Mouse (Mus musculus) myocyte (in vitro differentiated cells): ENCODE measurements at regions not wholly inside any gene's neighbourhood (a gene's known extent, or its start where the extent isn't known, plus 50 kb on each side); places are given as distances from the start of the nearest gene placed in this dataset.

ENCODE experiments used
- H3K27me3 ChIP-seq: one replicate; pipeline ENCODE4 v1.6.1; 2011; ENCODE audit not compliant: control insufficient read depth, insufficient read depth, insufficient read length
- H3K36me3 ChIP-seq: one replicate; pipeline ENCODE4 v1.6.1; 2011; ENCODE audit not compliant: control insufficient read depth, insufficient read depth
- H3K4me2 ChIP-seq: one replicate; pipeline ENCODE4 v1.6.1; 2011; ENCODE audit warnings: low read depth, control low read depth
- H3K4me3 ChIP-seq: one replicate; pipeline ENCODE4 v1.5.1; 2011; ENCODE audit warnings: mild to moderate bottlenecking, control low read depth, moderate library complexity
- H3K79me2 ChIP-seq: one replicate; pipeline ENCODE4 v1.6.1; 2011; ENCODE audit not compliant: control insufficient read depth, insufficient read depth
- H3ac ChIP-seq: one replicate; pipeline ENCODE4 v1.6.1; 2011; ENCODE audit not compliant: control insufficient read depth, insufficient read length
- CEBPB ChIP-seq: IDR thresholded peaks from 2 replicates; pipeline ENCODE4 v1.6.1; 2011; ENCODE audit warnings: mild to moderate bottlenecking, moderate library complexity; ENCODE audit not compliant: poor library complexity, insufficient read depth, severe bottlenecking
- E2F4 ChIP-seq: IDR thresholded peaks from one replicate; pipeline ENCODE4 v1.6.1; 2011; ENCODE audit warnings: mild to moderate bottlenecking, control low read depth, moderate library complexity; ENCODE audit not compliant: insufficient read depth
- MAX ChIP-seq: IDR thresholded peaks from one replicate; pipeline ENCODE4 v1.6.1; 2011; ENCODE audit warnings: low read depth, mild to moderate bottlenecking, control low read depth
- MYOD1 ChIP-seq, 3 experiments: IDR thresholded peaks; one replicate each; pipeline ENCODE4 v1.6.1; 2011; ENCODE audit warnings: control low read depth in 2 of 3, low read depth in 2 of 3, mild to moderate bottlenecking in 2 of 3, moderate library complexity in 1 of 3; ENCODE audit not compliant: insufficient read length in 2 of 3, control insufficient read depth in 1 of 3
- MYOG ChIP-seq, 3 experiments: IDR thresholded peaks; one replicate each; pipeline ENCODE4 v1.6.1; 2011; ENCODE audit warnings: control low read depth in 2 of 3, low read depth in 2 of 3, mild to moderate bottlenecking in 2 of 3; ENCODE audit not compliant: insufficient read length in 2 of 3, control insufficient read depth in 1 of 3, insufficient read depth in 1 of 3
- POLR2A ChIP-seq: IDR thresholded peaks from one replicate; pipeline ENCODE4 v1.6.1; 2011; ENCODE audit warnings: low read depth, mild to moderate bottlenecking, control low read depth, moderate library complexity; ENCODE audit not compliant: insufficient read length
- POLR2AphosphoS2 ChIP-seq: IDR thresholded peaks from one replicate; pipeline ENCODE4 v1.6.1; 2011; ENCODE audit warnings: low read depth, control low read depth; ENCODE audit not compliant: insufficient read length
- REST ChIP-seq: IDR thresholded peaks from one replicate; pipeline ENCODE4 v1.6.1; 2011; ENCODE audit warnings: mild to moderate bottlenecking, control low read depth, moderate library complexity; ENCODE audit not compliant: insufficient read depth, insufficient read length
- SRF ChIP-seq: IDR thresholded peaks from one replicate; pipeline ENCODE4 v1.6.1; 2011; ENCODE audit warnings: low read depth; ENCODE audit not compliant: control insufficient read depth, insufficient read length
- TCF12 ChIP-seq: IDR thresholded peaks from one replicate; pipeline ENCODE4 v1.6.1; 2011; ENCODE audit warnings: mild to moderate bottlenecking, control low read depth; ENCODE audit not compliant: poor library complexity, insufficient read depth, severe bottlenecking
- TCF3 ChIP-seq: IDR thresholded peaks from one replicate; pipeline ENCODE4 v1.6.1; 2011; ENCODE audit warnings: low read depth, control low read depth; ENCODE audit not compliant: insufficient read length
- USF1 ChIP-seq: IDR thresholded peaks from one replicate; pipeline ENCODE4 v1.6.1; 2011; ENCODE audit warnings: low read depth, mild to moderate bottlenecking, control low read depth, moderate library complexity

GRCm38 (mm10) chr12:52431933-52432332 is 71.8 kb upstream of the Arhgap5 start:
- no peak overlapping the region for H3K4me3 ChIP-seq

GRCm38 (mm10) chr12:52434021-52434420 is 69.8 kb upstream of the Arhgap5 start:
- Histone ChIP-seq H3K4me3 (no peak overlapping the region), H3K27me3 (no peaks in the 10 kb centered on the region), H3K79me2 (no peaks in the 10 kb centered on the region), H3ac (no peak overlapping the region), H3K4me2 (peak overlapping the region; percentile 26), H3K36me3 (no peaks in the 10 kb centered on the region)
- TF ChIP-seq REST (no peak), CEBPB (no peak), TCF3 (no peak), MYOD1 (IDR thresholded peaks at IDR 0.05; ENCODE audit: control insufficient read depth in 1 of 3, insufficient read length in 2 of 3, low read depth in 2 of 3) (peak in 1 of 3 experiments; percentile 19), MYOG (IDR thresholded peaks at IDR 0.05; ENCODE audit: control insufficient read depth in 1 of 3, insufficient read depth in 1 of 3, insufficient read length in 2 of 3, low read depth in 2 of 3) (no peak)

More at GRCm38 (mm10) chr12:52431933-52432332, 71.8 kb upstream of the Arhgap5 start:
- H3K4me2 ChIP-seq: no peak overlapping the region
- H3K36me3 ChIP-seq: no peaks in the 10 kb centered on the region
- TF ChIP-seq CEBPB: no peak
- H3K79me2 ChIP-seq: no peaks in the 10 kb centered on the region
- no peaks in the 10 kb centered on the region for H3K27me3 ChIP-seq
- H3ac ChIP-seq: no peak overlapping the region

GRCm38 (mm10) chr12:52435321-52435720 is 68.5 kb upstream of the Arhgap5 start:
- Histone ChIP-seq H3K4me3 (no peak overlapping the region), H3K4me2 (no peak overlapping the region), H3K36me3 (no peaks in the 10 kb centered on the region), H3K27me3 (no peaks in the 10 kb centered on the region), H3ac (no peak overlapping the region), H3K79me2 (no peaks in the 10 kb centered on the region)
- TF ChIP-seq SRF: no peak
- no peak for TF ChIP-seq REST
- TF ChIP-seq TCF3: no peak
- no peak for TF ChIP-seq USF1
- TF ChIP-seq MAX: no peak
- TF ChIP-seq MYOD1 (IDR thresholded peaks at IDR 0.05; ENCODE audit: control insufficient read depth in 1 of 3, insufficient read length in 2 of 3, low read depth in 2 of 3): no peak
- TF ChIP-seq TCF12: no peak
- TF ChIP-seq CEBPB: no peak
- TF ChIP-seq POLR2AphosphoS2: no peak
- no peak for TF ChIP-seq MYOG (IDR thresholded peaks at IDR 0.05; ENCODE audit: control insufficient read depth in 1 of 3, insufficient read depth in 1 of 3, insufficient read length in 2 of 3, low read depth in 2 of 3)
- no peak for TF ChIP-seq POLR2A
- TF ChIP-seq E2F4: no peak

GRCm38 (mm10) chr12:52435795-52436211 is 68.0 kb upstream of the Arhgap5 start:
- TF ChIP-seq MYOD1 (IDR thresholded peaks at IDR 0.05; ENCODE audit: control insufficient read depth in 1 of 3, insufficient read length in 2 of 3, low read depth in 2 of 3): no peak
- TF ChIP-seq CEBPB: no peak
- TF ChIP-seq TCF12: no peak
- TF ChIP-seq MYOG (IDR thresholded peaks at IDR 0.05; ENCODE audit: control insufficient read depth in 1 of 3, insufficient read depth in 1 of 3, insufficient read length in 2 of 3, low read depth in 2 of 3): no peak
- TF ChIP-seq SRF: no peak
- TF ChIP-seq TCF3: no peak
- no peak for TF ChIP-seq POLR2AphosphoS2
- no peak for TF ChIP-seq E2F4
- no peak for TF ChIP-seq REST
- no peak for TF ChIP-seq MAX
- no peak for TF ChIP-seq POLR2A
- TF ChIP-seq USF1: no peak
- no peak overlapping the region for H3K4me2 ChIP-seq
- H3K79me2 ChIP-seq: no peaks in the 10 kb centered on the region
- no peaks in the 10 kb centered on the region for H3K27me3 ChIP-seq
- H3ac ChIP-seq: no peak overlapping the region
- no peaks in the 10 kb centered on the region for H3K36me3 ChIP-seq
- H3K4me3 ChIP-seq: no peak overlapping the region

- Histone ChIP-seq H3K4me3 (no peak overlapping the region), H3K27me3 (no peaks in the 10 kb centered on the region), H3K4me2 (no peak overlapping the region)
Measured at GRCm38 (mm10) chr12:52436941-52437340, 66.8 kb upstream of the Arhgap5 start.

More at GRCm38 (mm10) chr12:52436941-52437340, 66.8 kb upstream of the Arhgap5 start:
- TF ChIP-seq TCF3 (no peak), E2F4 (no peak), MAX (no peak), USF1 (no peak), TCF12 (no peak), POLR2AphosphoS2 (no peak), MYOD1 (IDR thresholded peaks at IDR 0.05; ENCODE audit: control insufficient read depth in 1 of 3, insufficient read length in 2 of 3, low read depth in 2 of 3) (no peak), MYOG (IDR thresholded peaks at IDR 0.05; ENCODE audit: control insufficient read depth in 1 of 3, insufficient read depth in 1 of 3, insufficient read length in 2 of 3, low read depth in 2 of 3) (no peak), REST (no peak), POLR2A (no peak), SRF (no peak), CEBPB (no peak)
- no peaks in the 10 kb centered on the region for H3K36me3 ChIP-seq
- no peak overlapping the region for H3ac ChIP-seq
- no peaks in the 10 kb centered on the region for H3K79me2 ChIP-seq
